Mouse (Mus musculus) limb, embryonic 10.5 days (tissue): ENCODE data around the gene Cd47. TPM values are rescaled to one million over a fixed set of nuclear protein-coding genes. Genes with fewer than 3 reads are reported as not detected.

Experiments used
- DNase-seq: peaks from one replicate; pipeline ENCODE4 v3.0.0-alpha.2; 2017; ENCODE audit warnings: low spot score
- H3K27ac ChIP-seq: fragments of 300-500 bp; sonication (generic); 2 replicates; pipeline ENCODE4 v1.5.1; 2016; ENCODE audit warnings: mild to moderate bottlenecking
- H3K27me3 ChIP-seq: fragments of 300-500 bp; sonication (generic); 2 replicates; pipeline ENCODE4 v1.6.1; 2016; ENCODE audit warnings: low read depth, mild to moderate bottlenecking; ENCODE audit not compliant: poor library complexity, severe bottlenecking
- H3K36me3 ChIP-seq: fragments of 300-500 bp; sonication (generic); 2 replicates; pipeline ENCODE4 v1.6.1; 2016; ENCODE audit warnings: mild to moderate bottlenecking, moderate library complexity
- H3K4me1 ChIP-seq: fragments of 300-500 bp; sonication (generic); 2 replicates; pipeline ENCODE4 v1.6.1; 2016
- H3K4me3 ChIP-seq: fragments of 300-500 bp; sonication (generic); 2 replicates; pipeline ENCODE4 v1.5.1; 2016; ENCODE audit warnings: mild to moderate bottlenecking, moderate library complexity
- H3K9me3 ChIP-seq: fragments of 300-500 bp; sonication (generic); replicated peaks from 2 replicates; pipeline ENCODE4 v1.6.1; 2016; ENCODE audit warnings: mild to moderate bottlenecking
- WGBS: fragments of 180-500 bp; shearing (Covaris S2); methylation state at CpG from one replicate; pipeline ENCODE4 v1.1.7; 2016; 5-methylcytosine and 5-hydroxymethylcytosine counted together
- polyA plus RNA-seq: library from polyadenylated mRNA; unstranded; fragments of >200 nt; fragmentation: Nextera tagmentation; extraction: Ambion mirVana; gene quantifications from 2 replicates; pipeline ENCODE4 v1.2.1, GENCODE M21; 2016

The Cd47 gene
- polyA plus RNA-seq, 1 experiment from 2014 or later, result 26.6 TPM

DNA sequence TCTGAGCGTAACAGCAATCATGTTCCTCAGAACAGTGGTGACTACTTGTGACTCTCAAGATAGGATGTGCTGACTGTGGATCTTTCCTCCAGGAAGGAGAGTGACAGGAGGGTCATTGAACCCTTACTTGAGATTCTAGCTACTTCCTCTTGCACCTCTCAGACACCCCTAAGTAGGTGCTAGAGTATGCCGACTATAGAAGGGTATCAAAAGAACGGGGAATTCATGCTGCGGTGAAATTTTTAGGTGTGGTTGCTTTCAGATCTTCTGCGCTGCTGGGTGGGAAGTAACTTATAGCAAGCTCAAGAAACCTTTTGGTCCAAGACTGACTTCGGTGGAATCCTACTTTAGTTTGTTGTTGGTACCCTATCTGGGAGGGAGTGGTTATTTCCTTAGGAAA lies 53.9 kb downstream of the Cd47 start:
- H3K27me3 ChIP-seq, result no peaks in the 10 kb centered on the region
- H3K4me3 ChIP-seq, result no peak overlapping the region
- no peaks in the 10 kb centered on the region for H3K36me3 ChIP-seq
- H3K9me3 ChIP-seq, result no peaks in the 10 kb centered on the region
- no peak for DNase-seq
- 92% methylated on average over 6 of the region's 6 CpGs for WGBS
- no peak overlapping the region for H3K27ac ChIP-seq
- peaks cover 21% of the 10 kb centered on the region for H3K4me1 ChIP-seq

GRCm38 (mm10) chr16:49854931-49855835 lies 54.9 kb downstream of the Cd47 start:
- Histone ChIP-seq H3K4me3 (peak overlapping the region; percentile 90), H3K36me3 (no peaks in the 10 kb centered on the region), H3K4me1 (peaks cover 21% of the 10 kb centered on the region), H3K9me3 (no peaks in the 10 kb centered on the region), H3K27ac (peak overlapping the region; percentile 95), H3K27me3 (no peaks in the 10 kb centered on the region)
- 1% methylated on average over 74 of the region's 74 CpGs for WGBS
- peak; percentile 88 for DNase-seq

DNA sequence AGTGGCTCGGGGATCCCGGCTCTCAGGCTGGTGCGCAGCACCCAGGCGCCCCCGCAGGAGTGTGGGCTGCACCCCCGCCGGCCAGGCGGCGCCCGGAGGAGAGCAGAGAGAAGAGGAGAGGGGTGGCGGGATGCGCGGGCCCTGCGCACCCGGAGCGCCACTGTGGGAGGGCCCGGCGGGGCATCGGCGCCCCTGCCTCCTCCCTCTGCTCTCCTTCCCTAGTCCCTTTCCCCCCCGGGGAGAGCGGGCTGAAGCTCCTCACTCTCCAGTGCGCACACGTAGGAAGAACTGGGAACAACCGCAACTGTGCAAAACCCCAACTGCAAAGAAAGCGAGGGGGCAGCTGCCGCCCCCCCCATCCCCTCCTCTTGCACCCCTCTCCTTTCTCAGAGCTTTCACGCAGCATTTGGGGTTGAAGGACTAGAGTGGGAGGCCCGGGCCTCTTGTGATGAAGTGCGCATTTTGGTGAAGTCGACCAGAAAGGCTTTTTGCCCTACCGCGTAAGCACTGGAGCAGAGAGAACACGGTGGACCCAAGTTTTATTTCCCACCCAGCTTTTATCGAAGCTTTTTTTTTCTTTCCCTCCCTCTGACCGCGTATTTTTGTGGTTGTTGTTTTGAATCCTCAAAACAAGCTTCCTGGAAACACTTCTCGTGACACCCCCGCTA lies 55.6 kb downstream of the Cd47 start:
- no peak for DNase-seq
- Histone ChIP-seq H3K9me3 (no peaks in the 10 kb centered on the region), H3K27ac (peak overlapping the region; percentile 95), H3K4me1 (peaks cover 21% of the 10 kb centered on the region), H3K36me3 (no peaks in the 10 kb centered on the region), H3K27me3 (no peaks in the 10 kb centered on the region), H3K4me3 (peak overlapping the region; percentile 90)
- under 1% methylated on average over 38 of the region's 39 CpGs for WGBS

DNA sequence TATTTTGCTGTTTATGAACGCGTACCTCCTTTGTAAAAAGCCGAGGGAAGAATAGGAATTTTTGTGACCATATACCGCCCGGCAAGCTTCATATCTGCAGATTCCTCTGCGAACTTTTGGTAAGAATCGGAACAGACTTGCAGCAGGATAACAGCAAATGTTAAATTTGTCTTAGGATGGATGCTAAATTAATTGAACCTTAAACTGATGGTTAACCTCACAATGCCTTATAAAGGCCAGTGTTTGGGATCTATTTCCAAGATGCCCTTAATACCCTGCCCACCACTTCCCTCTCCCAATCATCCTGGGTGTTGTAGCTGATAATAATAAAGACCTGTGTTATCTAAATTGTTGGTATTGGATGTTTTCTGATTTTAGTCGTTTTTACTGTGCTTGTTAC lies 56.3 kb downstream of the Cd47 start:
- no peak overlapping the region for H3K27ac ChIP-seq
- DNase-seq, result no peak
- no peaks in the 10 kb centered on the region for H3K9me3 ChIP-seq

GRCm38 (mm10) chr16:49857504-49858160 lies 57.3 kb downstream of the Cd47 start:
- no peak overlapping the region for H3K27ac ChIP-seq
- DNase-seq, result no peak
- no peak overlapping the region for H3K4me3 ChIP-seq

More for the DNA sequence above, 56.3 kb downstream of the Cd47 start:
- Histone ChIP-seq H3K36me3 (no peaks in the 10 kb centered on the region), H3K4me3 (peak overlapping the region; percentile 90), H3K4me1 (peaks cover 21% of the 10 kb centered on the region), H3K27me3 (no peaks in the 10 kb centered on the region)
- 46% methylated on average over 8 of the region's 8 CpGs for WGBS

GRCm38 (mm10) chr16:49858161-49858906 lies 58.0 kb downstream of the Cd47 start:
- H3K4me3 ChIP-seq, result no peak overlapping the region
- H3K27me3 ChIP-seq, result no peaks in the 10 kb centered on the region

More at GRCm38 (mm10) chr16:49857504-49858160, 57.3 kb downstream of the Cd47 start:
- WGBS, result 83% methylated on average over 8 of the region's 8 CpGs
- H3K36me3 ChIP-seq, result no peaks in the 10 kb centered on the region
- no peaks in the 10 kb centered on the region for H3K27me3 ChIP-seq
- peaks cover 21% of the 10 kb centered on the region for H3K4me1 ChIP-seq
- H3K9me3 ChIP-seq, result no peaks in the 10 kb centered on the region

GRCm38 (mm10) chr16:49858907-49859853 lies 58.8 kb downstream of the Cd47 start:
- no peaks in the 10 kb centered on the region for H3K9me3 ChIP-seq
- no peak for DNase-seq
- no peaks in the 10 kb centered on the region for H3K27me3 ChIP-seq
- WGBS, result 80% methylated on average over 4 of the region's 4 CpGs
- peaks cover 21% of the 10 kb centered on the region for H3K4me1 ChIP-seq
- no peaks in the 10 kb centered on the region for H3K36me3 ChIP-seq
- no peak overlapping the region for H3K4me3 ChIP-seq
- H3K27ac ChIP-seq, result no peak overlapping the region

More at GRCm38 (mm10) chr16:49858161-49858906, 58.0 kb downstream of the Cd47 start:
- no peak overlapping the region for H3K27ac ChIP-seq
- no peak for DNase-seq
- WGBS, result 88% methylated on average over 9 of the region's 9 CpGs
- no peaks in the 10 kb centered on the region for H3K9me3 ChIP-seq
- H3K4me1 ChIP-seq, result peaks cover 21% of the 10 kb centered on the region
- H3K36me3 ChIP-seq, result no peaks in the 10 kb centered on the region

GRCm38 (mm10) chr16:49861986-49862385 lies 61.7 kb downstream of the Cd47 start:
- Histone ChIP-seq H3K27ac (no peak overlapping the region), H3K4me1 (peaks cover 8% of the 10 kb centered on the region), H3K4me3 (no peak overlapping the region), H3K9me3 (no peaks in the 10 kb centered on the region), H3K27me3 (no peaks in the 10 kb centered on the region), H3K36me3 (no peaks in the 10 kb centered on the region)
- 100% methylated on average over 1 of the region's 1 CpGs for WGBS
- DNase-seq, result no peak

GRCm38 (mm10) chr16:49866617-49867016 lies 66.3 kb downstream of the Cd47 start:
- H3K27ac ChIP-seq, result no peak overlapping the region
- H3K4me1 ChIP-seq, result no peaks in the 10 kb centered on the region
- 93% methylated on average over 2 of the region's 2 CpGs for WGBS

GRCm38 (mm10) chr16:49868278-49868677 lies 67.9 kb downstream of the Cd47 start:
- H3K27ac ChIP-seq, result no peak overlapping the region
- WGBS, result 92% methylated on average over 1 of the region's 1 CpGs

More at GRCm38 (mm10) chr16:49866617-49867016, 66.3 kb downstream of the Cd47 start:
- peaks cover 14% of the 10 kb centered on the region for H3K36me3 ChIP-seq
- no peaks in the 10 kb centered on the region for H3K9me3 ChIP-seq
- no peak for DNase-seq
- no peak overlapping the region for H3K4me3 ChIP-seq
- no peaks in the 10 kb centered on the region for H3K27me3 ChIP-seq

DNA sequence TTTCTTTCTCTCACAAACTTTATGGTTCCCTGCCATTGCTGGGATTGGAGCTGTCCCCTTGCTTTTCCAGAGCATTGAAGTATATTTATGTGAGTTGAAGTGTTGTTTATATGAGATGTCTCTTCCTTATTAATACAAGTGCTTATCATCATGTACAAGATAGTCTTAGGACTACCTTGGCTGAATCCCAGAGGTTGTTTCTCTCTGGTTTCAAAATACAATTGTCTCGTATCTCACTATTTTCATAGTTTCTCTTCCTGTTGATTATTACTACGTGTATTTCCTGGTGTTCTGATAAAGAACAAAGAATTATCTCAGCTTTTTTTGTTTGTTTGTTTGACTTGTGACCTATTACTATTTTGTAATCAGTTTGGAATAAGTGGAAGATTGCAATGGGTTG lies 73.6 kb downstream of the Cd47 start:
- no peak for DNase-seq
- no peak overlapping the region for H3K27ac ChIP-seq
- WGBS, result 92% methylated on average over 2 of the region's 2 CpGs

More at GRCm38 (mm10) chr16:49868278-49868677, 67.9 kb downstream of the Cd47 start:
- H3K4me1 ChIP-seq, result no peaks in the 10 kb centered on the region
- peaks cover 14% of the 10 kb centered on the region for H3K36me3 ChIP-seq
- DNase-seq, result no peak
- H3K9me3 ChIP-seq, result no peaks in the 10 kb centered on the region
- H3K4me3 ChIP-seq, result no peak overlapping the region
- H3K27me3 ChIP-seq, result no peaks in the 10 kb centered on the region

More for the DNA sequence above, 73.6 kb downstream of the Cd47 start:
- H3K9me3 ChIP-seq, result no peaks in the 10 kb centered on the region
- H3K27me3 ChIP-seq, result no peaks in the 10 kb centered on the region
- no peaks in the 10 kb centered on the region for H3K4me1 ChIP-seq
- H3K36me3 ChIP-seq, result peaks cover 3% of the 10 kb centered on the region; the same call in 1 of the 2 replicates
- no peak overlapping the region for H3K4me3 ChIP-seq
